Mouse (Mus musculus) olfactory bulb, adult 2 months (tissue): ENCODE measurements around the gene Wdr13.

Experiments used
- CTCF ChIP-seq: fragments of 200-500 bp; IDR thresholded peaks from 2 replicates; pipeline ENCODE4 v1.5.1; 2012; ENCODE audit warnings: low read depth, mild to moderate bottlenecking, low read length, moderate library complexity; ENCODE audit not compliant: insufficient read depth
- POLR2A ChIP-seq: fragments of 200-500 bp; IDR thresholded peaks from 2 replicates; pipeline ENCODE4 v1.6.1; 2012; ENCODE audit warnings: mild to moderate bottlenecking, low read depth, low read length, moderate library complexity; ENCODE audit not compliant: insufficient read depth

DNA sequence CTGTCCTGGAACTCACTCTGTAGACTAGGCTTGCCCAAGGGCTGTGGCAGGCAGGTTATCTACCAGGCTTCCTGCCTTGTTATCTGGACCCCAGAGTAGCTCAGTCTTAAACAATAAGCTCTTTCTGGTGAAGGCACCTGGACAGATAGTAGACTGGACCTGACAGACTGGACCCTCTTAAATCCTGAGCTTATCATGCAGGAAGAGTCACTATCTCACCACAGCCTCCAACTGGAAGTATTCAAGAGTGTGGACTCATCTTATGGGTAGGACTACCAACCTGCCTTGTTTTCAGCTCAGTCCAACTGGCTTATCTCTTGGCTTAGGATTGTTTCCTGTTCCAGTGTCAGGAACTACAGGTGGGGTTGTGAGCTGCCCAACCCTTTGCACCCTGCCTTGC, 15.4 kb downstream of the Wdr13 start:
- no peak for TF ChIP-seq CTCF
- TF ChIP-seq POLR2A = no peak
